Mouse (Mus musculus): ENCODE measurements around the gene Krtap28-10.
A peak's percentile ranks its signal among the peaks of the same experiment; 100 is the strongest.

Krtap28-10 gene

DNA sequence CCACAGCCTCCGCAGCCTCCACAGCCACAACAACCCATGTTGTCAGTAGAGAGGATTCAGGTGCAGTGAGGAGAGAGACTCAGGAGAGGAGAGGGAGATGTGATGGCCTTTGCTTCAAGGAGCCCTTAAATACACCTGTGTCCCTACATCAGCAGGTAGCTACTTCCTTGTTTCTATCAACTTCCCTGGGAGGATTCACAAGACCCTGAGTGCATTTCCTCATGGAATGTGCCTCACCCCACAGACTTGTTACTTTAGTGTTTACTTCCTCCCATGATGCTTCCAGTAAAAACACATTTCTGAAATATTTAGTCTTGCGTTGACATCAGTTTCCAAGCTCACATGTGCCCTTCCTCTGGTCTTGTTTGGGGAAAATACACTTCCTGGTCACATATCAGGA lies at the start of gene Krtap28-10:
TSS of gene Krtap28-10 (minus strand) at position 101 of the 400 bp plus-strand sequence.
- DNase-seq (ENCODE audit: low spot score) = no peak

- no peak for DNase-seq (ENCODE audit: low spot score)
These were observed 49.0 kb upstream of the Krtap28-10 start for GRCm38 (mm10) chr1:83091268-83091667.

GRCm38 (mm10) chr1:83084790-83085189 lies 42.5 kb upstream of the Krtap28-10 start:
- no peak for DNase-seq (ENCODE audit: low spot score)

DNA sequence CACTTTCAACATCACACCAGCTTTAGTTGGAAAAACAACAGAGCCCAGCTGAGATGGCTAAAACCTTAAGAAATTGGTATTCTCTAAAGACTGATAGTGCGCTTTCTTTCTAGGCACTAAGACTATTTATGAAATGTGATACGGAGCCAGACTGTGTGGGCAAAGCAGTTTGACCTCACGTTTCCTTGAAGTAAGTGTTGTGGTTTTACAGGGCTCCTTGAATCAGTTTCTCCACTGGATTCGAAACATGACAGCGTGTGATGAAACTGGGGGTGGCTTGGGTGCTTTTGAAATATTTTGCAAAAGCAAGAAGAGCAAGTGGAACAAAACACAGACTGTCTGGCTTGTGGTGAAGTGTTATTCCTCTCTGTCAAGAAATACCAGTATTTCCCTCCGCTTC lies 34.7 kb upstream of the Krtap28-10 start:
- DNase-seq (ENCODE audit: low spot score) = no peak

DNA sequence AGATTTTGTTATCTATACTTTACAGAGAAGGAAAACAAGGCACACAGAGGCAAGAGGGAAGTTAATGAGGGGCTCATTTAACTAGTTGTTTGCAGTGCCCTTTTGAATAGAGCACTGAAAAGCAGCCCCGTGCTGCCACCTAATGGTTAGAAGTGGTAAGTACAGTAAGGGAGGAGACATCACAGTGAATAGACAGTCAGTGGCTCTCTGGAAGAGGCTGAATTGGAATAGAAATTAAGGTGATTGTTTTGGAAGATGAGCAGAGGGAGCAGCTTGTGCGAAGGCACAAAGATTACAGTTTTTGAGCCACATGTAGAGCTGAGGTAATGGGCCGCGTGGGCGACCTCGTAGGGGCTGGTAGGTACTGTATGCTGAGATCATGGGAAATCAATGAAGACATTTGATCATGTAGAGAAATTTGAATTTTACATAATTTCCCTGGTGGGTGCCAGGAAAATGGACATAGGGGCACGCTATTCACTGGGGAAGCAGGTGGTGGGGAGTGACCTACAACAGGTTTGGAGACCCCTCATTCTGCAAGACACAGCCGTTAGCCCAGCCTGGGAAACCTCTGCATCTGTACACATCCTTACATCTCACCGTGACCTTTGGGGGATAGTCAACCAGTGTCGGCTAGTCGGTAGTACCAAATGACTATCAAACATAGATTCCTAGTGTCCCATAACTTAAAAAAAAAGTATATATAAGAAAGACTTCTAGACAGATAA lies 34.1 kb upstream of the Krtap28-10 start:
- peak; percentile 76 for DNase-seq (ENCODE audit: low spot score)

DNA sequence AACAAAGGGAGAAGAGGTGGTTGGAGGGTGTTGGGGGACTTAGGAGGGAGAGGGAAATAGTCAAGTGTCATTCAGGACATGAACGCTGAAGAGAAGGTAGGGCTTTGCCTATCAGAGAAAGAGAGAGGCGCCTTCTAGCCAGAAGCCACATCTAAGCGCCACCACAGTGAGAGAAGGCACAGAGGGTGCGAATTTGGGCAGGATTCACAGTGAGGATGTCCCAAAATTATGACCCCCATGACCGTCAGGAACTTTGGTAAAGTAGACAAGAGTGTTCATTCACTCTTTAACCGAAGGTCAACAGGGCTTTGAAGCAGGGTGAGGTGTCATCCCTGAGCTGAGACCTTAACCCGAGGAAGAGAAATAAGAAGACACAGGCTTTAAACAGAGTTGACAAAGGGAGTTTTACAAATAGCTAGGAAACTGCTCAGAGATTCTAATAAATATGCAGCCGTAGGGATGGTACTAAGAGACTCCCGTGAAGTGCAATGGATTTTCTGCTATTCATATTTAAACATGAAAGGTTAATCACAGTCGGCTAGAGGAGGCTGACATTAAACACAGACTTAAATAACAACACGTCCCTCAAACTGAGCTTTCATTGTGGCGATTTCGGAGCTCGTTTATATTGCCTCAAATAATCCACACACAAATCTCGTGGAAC lies 33.4 kb upstream of the Krtap28-10 start:
- DNase-seq (ENCODE audit: low spot score) = no peak

- no peak for DNase-seq (ENCODE audit: low spot score)
These were observed 24.9 kb upstream of the Krtap28-10 start for GRCm38 (mm10) chr1:83067205-83067604.

DNA sequence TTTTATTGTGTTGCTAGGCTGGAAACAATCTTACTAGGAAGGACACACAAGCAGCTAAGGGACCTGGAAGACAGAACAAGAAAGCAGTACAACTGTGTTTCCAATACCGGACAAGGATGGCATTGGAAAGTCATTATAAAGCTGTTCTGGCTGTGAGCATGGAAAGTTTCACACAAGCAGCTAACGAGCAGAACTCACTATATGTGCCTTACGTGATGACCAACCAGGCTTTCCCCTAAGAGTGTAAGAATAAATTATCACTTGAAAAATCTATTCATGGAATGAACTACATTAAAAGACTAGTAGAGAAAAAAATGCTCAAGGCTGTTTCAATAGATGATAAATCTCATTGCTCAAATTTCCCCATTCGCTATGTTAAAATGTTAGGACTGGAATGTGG lies 24.3 kb upstream of the Krtap28-10 start:
- DNase-seq (ENCODE audit: low spot score) = no peak

- peak; percentile 60 for DNase-seq (ENCODE audit: low spot score)
These were observed 22.6 kb upstream of the Krtap28-10 start for GRCm38 (mm10) chr1:83064851-83065250.

DNA sequence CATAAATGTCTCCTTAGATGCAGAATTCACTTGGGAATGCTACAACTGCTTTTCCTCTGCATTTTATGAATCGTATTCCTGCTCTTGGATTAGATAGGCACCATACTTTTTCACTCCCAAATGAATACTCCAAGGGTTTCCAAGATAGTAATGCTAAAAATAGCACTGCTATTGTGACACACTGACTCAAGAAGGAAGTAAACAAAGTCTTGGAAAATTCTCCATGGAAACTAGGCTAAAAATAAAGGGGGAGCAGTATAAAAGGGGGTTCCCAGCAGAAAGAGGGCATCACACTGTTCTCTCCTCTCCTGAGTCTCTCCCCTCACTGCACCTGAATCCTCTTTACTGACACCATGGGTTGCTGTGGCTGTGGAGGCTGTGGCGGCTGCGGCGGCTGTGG lies 18.4 kb upstream of the Krtap28-10 start, which contains the start of gene Krtap28-13:
TSS of gene Krtap28-13 (plus strand) at position 288 of the 400 bp plus-strand sequence.
- DNase-seq (ENCODE audit: low spot score) = no peak

- DNase-seq (ENCODE audit: low spot score) = no peak
These were observed 17.0 kb upstream of the Krtap28-10 start, which contains the start of gene A030005K14Rik for GRCm38 (mm10) chr1:83059278-83059677. Gene A030005K14Rik, minus strand, starts transcription at chr1:83059378.

DNA sequence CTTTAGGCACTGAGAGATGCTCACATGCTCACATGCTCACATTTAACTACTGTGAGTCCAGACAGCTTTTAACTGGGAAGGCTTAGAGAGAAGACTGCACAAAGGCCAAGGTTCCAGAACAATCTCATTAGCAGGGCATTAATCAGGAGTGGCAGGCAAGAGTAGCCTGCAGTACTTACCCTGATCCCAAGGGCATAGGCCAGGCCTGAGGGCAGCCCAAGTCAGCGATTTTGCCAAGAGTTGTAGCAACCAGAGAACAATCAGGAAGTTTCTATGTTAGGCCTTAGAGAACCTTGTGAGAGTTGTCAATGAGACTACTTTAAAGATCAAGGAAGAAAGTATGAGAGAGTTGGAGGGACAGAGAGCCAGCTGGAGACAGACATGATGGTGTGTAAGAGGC lies 16.2 kb upstream of the Krtap28-10 start:
- no peak for DNase-seq (ENCODE audit: low spot score)

DNA sequence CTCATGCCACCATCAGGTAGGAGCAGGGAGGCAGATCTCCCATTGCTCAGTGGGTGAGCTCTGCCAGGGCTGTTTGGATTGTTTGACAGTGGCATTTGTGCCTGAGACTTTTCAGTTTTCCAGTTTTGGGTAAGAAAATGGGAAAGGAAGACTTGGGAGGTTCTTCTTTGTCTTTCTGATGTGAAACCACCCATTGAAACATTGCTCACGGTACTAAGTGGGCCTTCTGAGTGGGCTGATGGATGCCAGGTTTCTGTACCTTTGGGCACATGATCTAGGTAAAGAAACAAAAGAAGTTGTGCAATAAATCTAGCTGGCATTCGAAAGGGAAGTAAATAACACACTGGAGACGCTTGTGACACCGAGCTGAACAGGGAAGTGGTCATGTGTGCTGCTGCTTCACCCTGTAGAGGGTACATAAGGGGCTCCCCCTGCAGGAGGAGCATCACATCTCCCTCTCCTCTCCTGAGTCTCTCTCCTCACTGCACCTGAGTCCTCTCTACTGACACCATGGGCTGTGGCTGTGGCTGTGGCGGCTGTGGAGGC lies 2.7 kb upstream of the Krtap28-10 start, which contains the start of gene Gm47969:
TSS of gene Gm47969 (plus strand) at position 51 of the 546 bp plus-strand sequence.
- DNase-seq (ENCODE audit: low spot score) = no peak

DNA sequence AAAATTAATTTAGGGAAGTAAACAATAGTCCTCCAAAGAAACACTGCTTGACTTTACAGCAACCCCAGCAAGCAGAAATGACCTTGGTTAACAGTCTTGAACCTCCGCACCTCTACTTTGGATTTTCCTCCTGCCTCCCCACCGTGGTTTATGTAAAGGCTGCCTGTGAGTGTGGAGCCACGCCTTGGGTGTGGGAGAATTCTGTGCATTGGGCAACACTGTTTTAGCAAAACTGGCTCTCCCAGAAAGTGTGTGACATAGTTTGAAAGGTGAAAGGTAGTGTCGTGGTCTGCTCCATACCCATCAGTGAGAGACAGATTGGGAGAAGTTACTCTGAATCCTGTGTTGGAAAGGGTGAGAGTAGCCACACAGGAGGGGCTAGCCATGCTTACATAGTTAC lies 3.2 kb downstream of the Krtap28-10 start:
- DNase-seq (ENCODE audit: low spot score) = no peak

- DNase-seq (ENCODE audit: low spot score) = peak; percentile 68
These were observed 4.1 kb downstream of the Krtap28-10 start, which contains the start of gene Slc19a3 for GRCm38 (mm10) chr1:83038109-83038672. Gene Slc19a3, minus strand, starts transcription at chr1:83038448.

- no peak for DNase-seq (ENCODE audit: low spot score)
These were observed 5.2 kb downstream of the Krtap28-10 start for GRCm38 (mm10) chr1:83036892-83037667.

- no peak for DNase-seq (ENCODE audit: low spot score)
These were observed 7.8 kb downstream of the Krtap28-10 start for GRCm38 (mm10) chr1:83034509-83034908.

GRCm38 (mm10) chr1:83032508-83032907 lies 9.8 kb downstream of the Krtap28-10 start:
- no peak for DNase-seq (ENCODE audit: low spot score)

GRCm38 (mm10) chr1:83031950-83032349 lies 10.3 kb downstream of the Krtap28-10 start:
- DNase-seq (ENCODE audit: low spot score) = no peak

DNA sequence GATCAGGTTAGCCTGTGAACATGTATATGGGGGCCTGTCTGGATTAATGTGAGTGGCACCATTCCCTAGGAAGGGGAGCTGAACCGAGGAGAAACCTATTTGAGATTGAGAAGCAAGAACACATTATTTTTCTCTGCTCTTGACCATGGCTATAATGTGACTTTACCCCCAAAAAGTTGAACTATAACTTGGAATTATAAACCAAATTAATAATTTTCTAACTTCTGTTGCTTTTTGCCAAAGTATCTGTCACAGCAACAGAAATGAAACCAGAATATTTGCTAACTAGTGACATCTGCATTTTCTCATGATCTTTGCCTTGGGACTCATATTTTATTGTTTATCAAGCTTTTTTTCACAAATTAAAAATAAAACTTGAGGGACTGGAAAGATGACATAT lies 25.7 kb downstream of the Krtap28-10 start:
- DNase-seq (ENCODE audit: low spot score) = no peak

DNA sequence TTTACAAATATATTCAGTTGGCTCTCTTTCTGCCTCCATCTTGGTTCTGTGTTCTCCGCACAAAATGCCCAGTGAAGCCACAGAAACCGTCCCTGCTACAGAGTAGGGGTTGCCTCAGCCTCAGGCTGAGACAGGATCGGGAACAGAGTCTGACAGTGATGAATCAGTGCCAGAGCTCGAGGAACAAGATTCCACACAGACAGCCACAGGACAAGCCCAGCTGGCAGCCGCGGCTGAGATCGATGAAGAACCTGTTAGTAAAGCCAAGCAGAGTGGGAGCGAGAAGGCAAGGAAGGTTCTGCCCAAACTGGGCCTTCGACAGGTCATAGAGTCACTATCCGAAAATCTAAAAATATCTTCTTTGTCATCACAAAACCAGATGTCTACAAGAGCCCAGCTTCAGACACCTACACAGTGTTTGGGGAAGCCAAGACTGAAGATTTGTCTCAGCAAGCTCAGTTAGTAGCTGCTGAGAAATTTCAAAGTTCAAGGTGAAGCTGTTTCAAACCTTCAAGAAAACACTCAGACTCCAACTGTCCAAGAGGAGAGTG lies 26.9 kb downstream of the Krtap28-10 start:
- DNase-seq (ENCODE audit: low spot score) = no peak

All from embryo, embryonic 10 days (tissue).